Mouse (Mus musculus) embryonic fibroblast, embryonic 13.5 days (primary cell): Measurements from ENCODE around the gene Dusp11. TPM values are rescaled to one million over a fixed set of nuclear protein-coding genes. Genes with fewer than 3 reads are reported as not detected.
"Not testable (repeated sequence)": the region's sequence is repeated elsewhere in the genome, so short reads cannot be mapped to it uniquely, and the experiment has no call there.

Experiments used
- H3K27ac ChIP-seq: 2 replicates; pipeline ENCODE4 v1.5.1; 2012; ENCODE audit warnings: low read length, control low read depth, inconsistent platforms; ENCODE audit not compliant: insufficient read depth
- H3K4me1 ChIP-seq: 2 replicates; pipeline ENCODE4 v1.6.1; 2011; ENCODE audit warnings: low read length; ENCODE audit not compliant: control insufficient read depth, insufficient read depth
- H3K4me3 ChIP-seq: 2 replicates; pipeline ENCODE4 v1.5.1; 2011; ENCODE audit warnings: mild to moderate bottlenecking, control low read depth, low read length; ENCODE audit not compliant: insufficient read depth
- CTCF ChIP-seq: IDR thresholded peaks from 2 replicates; pipeline ENCODE4 v1.5.1; 2011; ENCODE audit warnings: mild to moderate bottlenecking, control low read depth, low read length, moderate library complexity, borderline replicate concordance; ENCODE audit not compliant: insufficient read depth
- POLR2A ChIP-seq: IDR thresholded peaks from 2 replicates; pipeline ENCODE4 v1.6.1; 2011; ENCODE audit warnings: low read depth, mild to moderate bottlenecking, control low read depth, low read length, moderate library complexity
- polyA plus RNA-seq: library from polyadenylated mRNA; stranded (reverse); fragments of >200 nt; gene quantifications from 2 replicates; pipeline ENCODE4 v1.2.4, GENCODE M21; 2011; ENCODE audit warnings: low read depth; ENCODE audit not compliant: missing spikeins, insufficient read length

Gene Dusp11
- polyA plus RNA-seq, 1 experiment, result 114 TPM

- H3K27ac ChIP-seq, result no peak overlapping the region
- no peak for TF ChIP-seq POLR2A
- no peak overlapping the region for H3K4me3 ChIP-seq
Observed at GRCm38 (mm10) chr6:85974941-85975617, 13.6 kb upstream of the Dusp11 start.

GRCm38 (mm10) chr6:85973336-85973735, 11.9 kb upstream of the Dusp11 start:
- Histone ChIP-seq H3K4me1 (peaks cover 15% of the 10 kb centered on the region), H3K27ac (peak overlapping the region; percentile 62), H3K4me3 (no peak overlapping the region)
- no peak for TF ChIP-seq POLR2A

More at GRCm38 (mm10) chr6:85974941-85975617, 13.6 kb upstream of the Dusp11 start:
- peaks cover 14% of the 10 kb centered on the region for H3K4me1 ChIP-seq

- Histone ChIP-seq H3K4me1 (peaks cover 15% of the 10 kb centered on the region), H3K27ac (peak overlapping the region; percentile 62)
Observed at GRCm38 (mm10) chr6:85972699-85973098, 11.2 kb upstream of the Dusp11 start.

GRCm38 (mm10) chr6:85969889-85970288, 8.4 kb upstream of the Dusp11 start:
- H3K4me1 ChIP-seq, result peaks cover 15% of the 10 kb centered on the region
- H3K27ac ChIP-seq, result no peak overlapping the region
- TF ChIP-seq POLR2A (no peak), CTCF (no peak)
- no peak overlapping the region for H3K4me3 ChIP-seq

More at GRCm38 (mm10) chr6:85972699-85973098, 11.2 kb upstream of the Dusp11 start:
- no peak for TF ChIP-seq CTCF
- TF ChIP-seq POLR2A, result no peak
- H3K4me3 ChIP-seq, result no peak overlapping the region

GRCm38 (mm10) chr6:85966686-85967085, 5.2 kb upstream of the Dusp11 start:
- Histone ChIP-seq H3K4me3 (no peak overlapping the region), H3K27ac (no peak overlapping the region), H3K4me1 (peaks cover 3% of the 10 kb centered on the region)
- TF ChIP-seq POLR2A (no peak), CTCF (no peak)

- H3K4me1 ChIP-seq, H3K27ac ChIP-seq, H3K4me3 ChIP-seq: not testable (repeated sequence)
Observed at GRCm38 (mm10) chr6:85966081-85966480, 4.6 kb upstream of the Dusp11 start.

GRCm38 (mm10) chr6:85957581-85957980, 3.9 kb downstream of the Dusp11 start:
- Histone ChIP-seq H3K27ac (no peak overlapping the region), H3K4me3 (no peak overlapping the region), H3K4me1 (no peaks in the 10 kb centered on the region; the same call in 1 of the 2 replicates)
- TF ChIP-seq POLR2A, result no peak
- TF ChIP-seq CTCF, result no peak

- TF ChIP-seq CTCF (no peak), POLR2A (no peak)
- H3K4me3 ChIP-seq, result no peak overlapping the region
- H3K4me1 ChIP-seq, result no peaks in the 10 kb centered on the region
- no peak overlapping the region for H3K27ac ChIP-seq
Observed at GRCm38 (mm10) chr6:85948549-85948948, 12.9 kb downstream of the Dusp11 start.

GRCm38 (mm10) chr6:85942469-85942868, 19.0 kb downstream of the Dusp11 start:
- Histone ChIP-seq H3K4me3 (no peak overlapping the region), H3K4me1 (no peaks in the 10 kb centered on the region), H3K27ac (no peak overlapping the region)
- TF ChIP-seq POLR2A, result no peak
- TF ChIP-seq CTCF, result no peak

- H3K27ac ChIP-seq, result no peak overlapping the region
- TF ChIP-seq CTCF (no peak), POLR2A (no peak)
- no peak overlapping the region for H3K4me3 ChIP-seq
- H3K4me1 ChIP-seq, result no peaks in the 10 kb centered on the region
Observed at GRCm38 (mm10) chr6:85938701-85939100, 22.8 kb downstream of the Dusp11 start.
